Mouse (Mus musculus): ENCODE results near the gene Adgrg5.

DNA sequence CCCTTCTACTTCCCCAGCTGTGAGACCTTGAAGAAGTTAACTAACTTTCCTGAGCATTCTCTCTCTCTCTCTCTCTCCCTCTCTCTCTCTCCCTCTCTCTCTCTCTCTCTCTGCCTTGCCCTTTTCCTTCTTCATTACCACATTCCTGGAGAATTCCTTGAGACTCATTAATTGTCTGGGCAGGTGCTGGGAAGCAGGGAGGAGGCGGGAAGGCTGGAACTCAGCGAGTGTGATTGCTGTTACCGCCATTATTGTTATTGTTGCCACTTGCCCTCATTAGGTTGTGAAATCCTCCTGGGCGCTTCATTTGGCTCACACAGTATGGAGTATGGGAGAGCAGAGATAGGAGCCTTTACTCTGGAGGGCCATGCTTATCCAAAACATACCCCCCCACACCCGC, 59.7 kb downstream of the Adgrg5 start:
- TF ChIP-seq CTCF (conservative IDR thresholded peaks at IDR 0.05; ENCODE audit: insufficient read depth, insufficient read length, low read depth, low read length) = no peak
- TF ChIP-seq POLR2A (IDR thresholded peaks at IDR 0.05; ENCODE audit: low read depth, low read length) = no peak
